Mouse (Mus musculus) kidney, postnatal 4 days (tissue): ENCODE measurements around the gene Cerk.
"Not testable (repeated sequence)": the region's sequence is repeated elsewhere in the genome, so short reads cannot be mapped to it uniquely, and the experiment has no call there.

ENCODE experiments used
- DNase-seq, 2 experiments: peaks; one replicate each; pipeline ENCODE4 v3.0.0; 2021; ENCODE audit warnings: mixed read lengths in 2 of 2

Gene Cerk

GRCm38 (mm10) chr15:86185689-86186569 is at the start of gene Cerk:
Cerk (minus strand) TSS chr15:86186141.
- peak; percentile 79 to 84 for DNase-seq

GRCm38 (mm10) chr15:86234517-86235441 is 48.8 kb upstream of the Cerk start:
- no peak for DNase-seq

- no peak for DNase-seq
Measured at GRCm38 (mm10) chr15:86234001-86234400, 48.1 kb upstream of the Cerk start.

GRCm38 (mm10) chr15:86231831-86232512 is 46.0 kb upstream of the Cerk start:
- DNase-seq: peak in 1 of 2 experiments; percentile 42

GRCm38 (mm10) chr15:86231170-86231569 is 45.2 kb upstream of the Cerk start:
- DNase-seq: no peak

- no peak for DNase-seq
Measured at GRCm38 (mm10) chr15:86229623-86230022, 43.7 kb upstream of the Cerk start.

GRCm38 (mm10) chr15:86229088-86229487 is 43.1 kb upstream of the Cerk start:
- peak in 1 of 2 experiments; percentile 10 for DNase-seq

- DNase-seq: peak; percentile 54 to 71
Measured at GRCm38 (mm10) chr15:86228186-86228585, 42.2 kb upstream of the Cerk start.

- peak in 1 of 2 experiments; percentile 31 for DNase-seq
Measured at GRCm38 (mm10) chr15:86226968-86227367, 41.0 kb upstream of the Cerk start.

GRCm38 (mm10) chr15:86226221-86226620 is 40.3 kb upstream of the Cerk start:
- no peak for DNase-seq

- DNase-seq: peak in 1 of 2 experiments; percentile 14
Measured at GRCm38 (mm10) chr15:86224972-86225551, 39.1 kb upstream of the Cerk start.

- not testable (repeated sequence) for DNase-seq
Measured at GRCm38 (mm10) chr15:86221901-86222300, 36.0 kb upstream of the Cerk start.

- DNase-seq: no peak
Measured at GRCm38 (mm10) chr15:86221369-86221768, 35.4 kb upstream of the Cerk start.

- peak in 1 of 2 experiments; percentile 31 for DNase-seq
Measured at GRCm38 (mm10) chr15:86220715-86221114, 34.8 kb upstream of the Cerk start.

GRCm38 (mm10) chr15:86220229-86220630 is 34.3 kb upstream of the Cerk start:
- DNase-seq: peak; percentile 41 to 55

- peak in 1 of 2 experiments; percentile 20 for DNase-seq
Measured at GRCm38 (mm10) chr15:86219534-86220228, 33.7 kb upstream of the Cerk start.

- DNase-seq: not testable (repeated sequence)
Measured at GRCm38 (mm10) chr15:86216641-86217040, 30.7 kb upstream of the Cerk start.

GRCm38 (mm10) chr15:86214549-86215201 is 28.7 kb upstream of the Cerk start:
- no peak for DNase-seq

- peak; percentile 96 for DNase-seq
Measured at GRCm38 (mm10) chr15:86213753-86214548, 28.0 kb upstream of the Cerk start, which contains the start of gene Tbc1d22a. Tbc1d22a (plus strand) TSS chr15:86214459.

GRCm38 (mm10) chr15:86212193-86212592 is 26.3 kb upstream of the Cerk start:
- DNase-seq: not testable (repeated sequence)
